Mouse (Mus musculus): ENCODE measurements around the gene Irf2bpl. TPM values are rescaled to one million over a fixed set of nuclear protein-coding genes. Genes with fewer than 3 reads are reported as not detected.

The Irf2bpl gene
- 64.1 and 68.5 TPM in 2 replicates for polyA plus RNA-seq (2012; rRNA removed)

DNA sequence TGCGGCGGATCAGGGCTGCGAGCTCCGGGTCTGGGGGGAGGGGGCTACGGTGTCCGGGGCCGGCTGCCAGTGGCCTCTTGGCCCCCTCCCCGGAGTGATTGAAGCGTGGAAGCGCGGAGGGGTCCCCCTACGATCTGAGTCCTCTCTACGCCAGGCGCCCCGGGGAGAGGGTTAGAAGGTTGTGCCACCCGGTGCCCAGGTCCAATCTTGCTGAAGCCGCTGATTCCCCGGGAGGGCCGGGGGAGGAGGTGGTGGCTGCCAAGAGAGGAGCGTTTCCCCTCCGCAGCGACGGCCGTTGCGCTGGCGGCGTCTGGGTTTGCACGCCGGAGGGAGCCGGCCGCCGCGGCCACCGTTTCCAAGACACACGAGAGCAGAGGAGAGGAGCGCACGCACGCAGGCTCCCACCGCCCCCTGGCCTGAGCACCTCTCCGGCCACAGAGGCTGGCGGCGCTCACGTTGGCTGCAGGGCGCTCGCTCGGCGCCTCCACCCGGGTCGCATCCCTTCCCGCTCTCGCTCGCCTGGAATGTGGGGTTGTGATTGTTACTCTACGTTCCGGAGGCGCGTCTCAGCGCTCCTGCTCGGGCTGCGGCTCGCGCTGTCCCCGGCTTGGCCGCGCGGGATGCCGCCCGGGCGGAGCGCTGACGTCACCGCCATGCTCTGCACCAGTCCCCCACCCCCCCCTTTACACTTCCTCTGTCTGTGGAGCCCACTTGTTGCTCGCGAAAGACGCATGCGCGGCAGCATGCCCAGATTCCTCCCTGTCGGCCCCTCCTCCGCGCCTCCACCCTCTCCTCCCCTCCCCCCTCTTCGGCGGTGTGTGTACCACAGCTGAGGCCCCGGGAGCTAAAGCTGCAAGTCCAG is at the start of gene Irf2bpl:
Irf2bpl (minus strand) TSS at position 602 of the 862 bp plus-strand sequence.

Other genes starting within 250 kb of the Irf2bpl start
- 3.3 and 3.7 TPM in 2 replicates for gene Vash1, start 206.1 kb downstream of the Irf2bpl start, polyA plus RNA-seq (2012; rRNA removed)
- 6.5 and 7.1 TPM in 2 replicates for gene Angel1, start 158.3 kb downstream of the Irf2bpl start, polyA plus RNA-seq (2012; rRNA removed)
- gene Lrrc74a, start 150.4 kb downstream of the Irf2bpl start, polyA plus RNA-seq (2012; rRNA removed): not detected in 2 replicates
- gene Cipc, start 62.2 kb upstream of the Irf2bpl start, polyA plus RNA-seq (2012; rRNA removed): 84.3 and 86.5 TPM in 2 replicates
- 0.50 TPM in 1 of 2 replicates, not detected in the other for gene Zdhhc22, start 105.6 kb upstream of the Irf2bpl start, polyA plus RNA-seq (2012; rRNA removed)
- gene Tmem63c, start 136.5 kb upstream of the Irf2bpl start, polyA plus RNA-seq (2012; rRNA removed): 0.53 and 0.80 TPM in 2 replicates
- 5.9 and 7.3 TPM in 2 replicates for gene Ngb, start 217.7 kb upstream of the Irf2bpl start, polyA plus RNA-seq (2012; rRNA removed)